Mouse (Mus musculus): ENCODE measurements around the gene Ccnd3. TPM values are rescaled to one million over a fixed set of nuclear protein-coding genes. Genes with fewer than 3 reads are reported as not detected.
A peak's percentile ranks its signal among the peaks of the same experiment; 100 is the strongest.

Gene Ccnd3
- polyA plus RNA-seq, 1 experiment: 89.1 TPM

DNA sequence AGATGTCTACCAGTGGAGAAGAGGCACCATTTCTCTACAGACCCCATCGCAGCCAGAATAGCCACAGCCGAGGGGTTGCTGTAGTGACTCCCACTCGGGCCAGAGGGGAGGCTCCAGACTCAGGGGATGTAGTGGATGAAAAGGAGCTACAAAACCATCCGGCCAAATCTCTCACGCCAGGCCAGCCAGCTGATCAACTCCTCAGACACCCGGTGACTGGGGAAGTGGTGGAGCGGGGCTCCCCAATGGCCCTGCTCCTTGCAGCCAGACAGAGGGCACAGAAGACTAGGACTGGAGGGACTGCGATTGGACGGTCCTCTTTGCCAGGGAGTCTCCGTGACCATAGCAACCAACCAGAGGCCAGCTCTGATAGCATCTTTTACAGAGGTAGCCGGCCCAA is 37.2 kb upstream of the Ccnd3 start:
- H3K4me3 ChIP-seq (ENCODE audit: insufficient read depth, low read length): no peak overlapping the region
- TF ChIP-seq CTCF (IDR thresholded peaks at IDR 0.05; ENCODE audit: low read depth, low read length): no peak
- no peak for TF ChIP-seq POLR2A (IDR thresholded peaks at IDR 0.05; ENCODE audit: borderline replicate concordance, low read depth, low read length)
- H3K27ac ChIP-seq (ENCODE audit: insufficient read depth, low read depth, low read length): no peak overlapping the region
- H3K4me1 ChIP-seq (ENCODE audit: control insufficient read depth, insufficient read depth, low read length): no peaks in the 10 kb centered on the region

DNA sequence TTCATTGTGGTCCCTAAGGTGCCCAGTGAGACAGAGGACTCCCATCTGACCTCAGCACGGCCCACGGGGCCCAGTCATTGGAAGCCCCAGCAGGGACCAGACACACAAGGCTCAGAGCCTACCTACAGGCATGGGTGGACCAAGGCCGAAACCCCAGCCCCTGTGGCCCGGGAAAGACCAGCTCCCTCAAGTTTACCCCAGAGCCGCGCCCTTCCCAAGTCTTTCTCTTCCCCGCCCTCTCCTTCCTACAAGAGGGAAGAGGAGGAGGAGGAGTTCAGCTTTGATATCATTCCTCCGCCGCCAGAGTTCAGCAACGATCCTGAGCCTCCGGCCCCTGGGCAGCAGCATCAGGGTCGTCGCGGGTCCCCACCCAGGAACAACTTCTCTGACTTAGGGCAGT is 36.8 kb upstream of the Ccnd3 start:
- H3K4me3 ChIP-seq (ENCODE audit: insufficient read depth, low read length): no peak overlapping the region
- no peak overlapping the region for H3K27ac ChIP-seq (ENCODE audit: insufficient read depth, low read depth, low read length)
- TF ChIP-seq POLR2A (IDR thresholded peaks at IDR 0.05; ENCODE audit: borderline replicate concordance, low read depth, low read length) (no peak), CTCF (IDR thresholded peaks at IDR 0.05; ENCODE audit: low read depth, low read length) (no peak)
- H3K4me1 ChIP-seq (ENCODE audit: control insufficient read depth, insufficient read depth, low read length): no peaks in the 10 kb centered on the region

DNA sequence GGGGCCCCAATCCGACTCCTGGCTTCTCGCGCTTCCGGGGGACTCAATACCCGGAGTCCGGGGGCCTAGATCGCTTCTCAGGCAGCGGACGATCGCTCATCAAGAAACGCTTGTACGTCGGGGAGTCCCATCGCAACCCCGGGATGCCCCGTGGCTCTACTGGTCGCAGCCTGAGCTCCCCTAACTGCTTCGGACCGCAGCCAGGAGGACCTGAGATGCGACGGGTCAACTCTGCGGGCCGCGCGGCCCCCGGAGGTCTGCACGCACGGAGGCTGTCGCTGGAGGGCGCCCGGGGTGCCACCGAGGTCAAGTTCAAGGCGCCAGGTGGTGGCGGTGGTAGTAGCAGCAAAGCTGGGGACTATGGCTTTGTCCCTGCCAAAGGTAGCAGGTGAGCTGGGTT is 36.4 kb upstream of the Ccnd3 start:
- Histone ChIP-seq H3K27ac (ENCODE audit: insufficient read depth, low read depth, low read length) (no peak overlapping the region), H3K4me1 (ENCODE audit: control insufficient read depth, insufficient read depth, low read length) (no peaks in the 10 kb centered on the region), H3K4me3 (ENCODE audit: insufficient read depth, low read length) (no peak overlapping the region)
- TF ChIP-seq CTCF (IDR thresholded peaks at IDR 0.05; ENCODE audit: low read depth, low read length): no peak

DNA sequence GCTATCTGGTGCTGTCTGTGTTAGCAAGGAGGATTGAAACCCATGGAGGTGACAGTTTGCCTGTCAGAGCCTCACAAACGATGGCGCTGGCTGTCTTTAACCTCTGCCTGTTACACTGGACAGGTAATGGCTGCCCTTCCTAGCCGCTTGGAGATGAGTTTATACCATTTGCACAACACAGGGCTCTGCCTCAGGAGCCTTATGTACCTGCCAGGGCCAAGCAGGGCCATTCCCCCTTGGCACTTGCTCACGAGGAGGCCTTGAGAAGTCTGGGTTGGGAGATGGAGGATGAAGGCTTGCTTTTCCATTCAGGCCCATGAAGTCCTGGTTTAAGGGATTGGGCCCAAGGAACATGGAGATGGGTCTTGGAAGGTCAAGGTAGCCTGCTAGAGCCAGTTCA is 35.2 kb upstream of the Ccnd3 start:
- H3K4me3 ChIP-seq (ENCODE audit: insufficient read depth, low read length): no peak overlapping the region
- no peaks in the 10 kb centered on the region for H3K4me1 ChIP-seq (ENCODE audit: control insufficient read depth, insufficient read depth, low read length)
- no peak overlapping the region for H3K27ac ChIP-seq (ENCODE audit: insufficient read depth, low read depth, low read length)
- no peak for TF ChIP-seq POLR2A (IDR thresholded peaks at IDR 0.05; ENCODE audit: borderline replicate concordance, low read depth, low read length)
- TF ChIP-seq CTCF (IDR thresholded peaks at IDR 0.05; ENCODE audit: low read depth, low read length): no peak

DNA sequence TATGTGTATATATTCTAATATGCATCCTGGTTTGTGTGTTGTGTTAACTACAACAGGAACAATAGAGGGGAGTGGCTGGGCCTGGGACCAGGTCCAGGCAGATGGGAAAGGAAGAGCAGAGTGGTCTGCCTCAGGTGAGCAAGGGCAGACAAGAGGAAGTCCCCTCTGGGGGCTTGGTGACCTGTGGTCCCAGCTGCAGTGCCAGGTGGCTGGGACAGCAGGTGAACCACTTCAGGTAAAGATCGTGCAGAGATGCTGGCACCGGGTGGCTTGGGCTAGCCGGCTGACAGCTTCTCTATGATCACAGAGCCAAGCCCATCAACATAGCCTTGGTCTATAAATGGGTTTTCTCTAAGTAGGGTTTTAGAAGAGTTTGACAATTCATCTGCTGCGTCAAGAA is 34.7 kb upstream of the Ccnd3 start:
- Histone ChIP-seq H3K4me3 (ENCODE audit: insufficient read depth, low read length) (no peak overlapping the region), H3K27ac (ENCODE audit: insufficient read depth, low read depth, low read length) (no peak overlapping the region), H3K4me1 (ENCODE audit: control insufficient read depth, insufficient read depth, low read length) (no peaks in the 10 kb centered on the region)
- TF ChIP-seq CTCF (IDR thresholded peaks at IDR 0.05; ENCODE audit: low read depth, low read length) (no peak), POLR2A (IDR thresholded peaks at IDR 0.05; ENCODE audit: borderline replicate concordance, low read depth, low read length) (no peak)

DNA sequence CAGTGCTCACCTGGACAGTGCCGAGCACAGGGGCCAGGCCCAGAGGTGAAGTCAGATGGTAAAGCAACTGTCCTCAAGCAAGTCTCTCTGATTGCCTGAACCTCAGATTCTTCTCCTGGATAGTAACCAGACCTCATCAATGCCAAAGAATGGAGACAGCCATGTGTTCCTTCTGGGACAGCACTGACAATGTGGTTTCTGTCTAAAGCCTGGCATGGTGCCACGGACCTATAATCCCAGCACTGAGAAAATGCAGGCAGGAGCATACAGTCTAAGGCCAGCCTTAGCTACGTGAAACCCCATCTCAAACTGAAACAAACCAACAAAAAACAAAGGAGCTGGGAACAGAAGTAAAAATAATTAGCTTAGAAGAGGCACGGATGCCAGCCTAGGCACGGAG is 34.2 kb upstream of the Ccnd3 start:
- Histone ChIP-seq H3K4me3 (ENCODE audit: insufficient read depth, low read length) (no peak overlapping the region), H3K4me1 (ENCODE audit: control insufficient read depth, insufficient read depth, low read length) (no peaks in the 10 kb centered on the region), H3K27ac (ENCODE audit: insufficient read depth, low read depth, low read length) (no peak overlapping the region)
- no peak for TF ChIP-seq CTCF (IDR thresholded peaks at IDR 0.05; ENCODE audit: low read depth, low read length)
- TF ChIP-seq POLR2A (IDR thresholded peaks at IDR 0.05; ENCODE audit: borderline replicate concordance, low read depth, low read length): no peak

DNA sequence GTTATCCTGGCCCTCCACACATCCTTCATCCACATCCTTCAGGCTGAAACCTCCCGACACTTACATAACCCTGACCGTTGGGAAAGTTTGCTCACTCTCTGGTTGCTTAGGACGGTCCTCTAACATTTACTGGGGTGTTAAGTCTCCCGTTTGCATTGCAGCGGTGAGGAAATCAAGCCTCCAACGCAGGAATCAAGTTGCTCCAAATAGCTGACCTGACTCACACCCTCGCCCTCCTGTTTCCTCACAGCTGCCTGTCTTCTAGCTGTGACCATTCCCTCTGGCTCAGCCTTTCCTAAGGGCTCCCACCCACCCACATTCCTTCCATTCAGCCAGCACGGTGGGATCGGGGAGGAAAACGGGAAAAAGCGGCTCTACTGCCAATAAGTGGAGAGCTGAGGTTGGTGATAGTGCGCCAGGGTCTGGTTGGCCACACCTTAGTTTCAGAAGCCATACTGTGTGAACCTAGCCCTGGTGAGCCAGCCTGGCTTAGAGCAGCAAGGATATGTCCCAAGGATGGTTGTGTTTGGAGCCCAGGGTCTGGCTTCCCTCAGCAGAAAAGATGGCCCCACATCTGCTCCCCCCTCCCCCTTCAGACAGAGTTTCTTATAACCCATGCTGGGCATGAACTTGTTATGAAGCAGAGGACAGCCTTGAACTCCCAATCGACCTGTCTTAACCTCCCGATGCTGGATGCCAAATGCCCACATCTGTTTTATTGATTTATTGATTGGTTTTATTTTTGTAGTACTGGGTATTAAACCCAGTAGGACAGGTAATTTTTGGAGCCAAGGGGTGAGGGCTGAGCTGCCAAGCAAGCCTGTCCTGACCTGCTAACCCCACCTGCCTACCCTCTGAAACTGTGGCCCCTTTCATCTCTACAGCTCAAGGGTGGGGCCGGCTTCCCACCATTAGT is 32.2 kb upstream of the Ccnd3 start:
- Histone ChIP-seq H3K27ac (ENCODE audit: insufficient read depth, low read depth, low read length) (no peak overlapping the region), H3K4me1 (ENCODE audit: control insufficient read depth, insufficient read depth, low read length) (no peaks in the 10 kb centered on the region), H3K4me3 (ENCODE audit: insufficient read depth, low read length) (no peak overlapping the region)
- TF ChIP-seq CTCF (IDR thresholded peaks at IDR 0.05; ENCODE audit: low read depth, low read length): no peak
- no peak for TF ChIP-seq POLR2A (IDR thresholded peaks at IDR 0.05; ENCODE audit: borderline replicate concordance, low read depth, low read length)

DNA sequence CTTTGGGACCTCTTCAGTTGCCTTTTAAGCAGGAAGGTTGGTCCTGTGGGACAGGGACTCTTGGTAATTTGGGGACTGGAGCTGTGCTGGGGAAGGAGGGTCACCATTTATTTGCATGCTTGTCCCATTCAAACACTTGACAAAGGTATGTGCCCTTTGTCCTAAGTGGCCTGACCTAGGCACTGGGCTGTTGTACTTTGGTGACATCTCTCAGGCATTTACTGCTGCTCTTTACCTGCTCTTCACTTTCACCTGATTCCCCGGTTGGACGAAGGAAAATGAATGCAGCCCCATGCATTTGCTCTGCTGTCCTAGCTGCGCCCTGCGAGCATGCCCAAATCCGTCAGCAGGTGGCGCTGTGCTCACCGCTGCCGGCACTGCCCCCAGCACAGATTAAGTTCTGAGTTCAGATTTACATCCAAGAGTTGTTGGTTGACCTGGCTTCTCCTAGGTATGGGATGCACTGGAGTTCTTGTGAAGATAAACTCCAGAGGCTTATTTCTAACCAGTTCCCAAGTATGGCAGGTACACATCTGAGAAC is 31.3 kb upstream of the Ccnd3 start:
- no peaks in the 10 kb centered on the region for H3K4me1 ChIP-seq (ENCODE audit: control insufficient read depth, insufficient read depth, low read length)

DNA sequence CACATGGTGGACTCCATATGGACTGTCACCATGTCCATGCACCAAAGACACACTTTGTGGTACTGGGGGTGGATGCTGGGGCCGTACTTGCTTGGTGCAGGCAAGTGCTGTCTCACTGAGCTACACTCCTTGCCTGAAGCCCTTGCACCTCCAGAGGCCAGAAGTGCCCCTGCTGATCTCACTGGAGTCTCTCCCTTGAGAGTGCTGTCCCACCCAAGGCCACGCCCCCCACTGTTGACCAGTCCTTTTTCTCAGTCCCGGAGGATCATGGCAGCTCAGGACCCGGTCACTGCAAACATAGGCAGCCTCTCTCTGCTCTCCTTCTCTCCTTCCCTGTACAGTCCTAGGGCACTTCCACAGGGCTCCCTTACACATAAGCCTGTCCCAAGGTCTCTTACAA is 30.6 kb upstream of the Ccnd3 start:
- TF ChIP-seq CTCF (IDR thresholded peaks at IDR 0.05; ENCODE audit: low read depth, low read length) (no peak), POLR2A (IDR thresholded peaks at IDR 0.05; ENCODE audit: borderline replicate concordance, low read depth, low read length) (no peak)
- Histone ChIP-seq H3K4me3 (ENCODE audit: insufficient read depth, low read length) (no peak overlapping the region), H3K27ac (ENCODE audit: insufficient read depth, low read depth, low read length) (no peak overlapping the region), H3K4me1 (ENCODE audit: control insufficient read depth, insufficient read depth, low read length) (no peaks in the 10 kb centered on the region)

More for the DNA sequence above, 31.3 kb upstream of the Ccnd3 start:
- Histone ChIP-seq H3K4me3 (ENCODE audit: insufficient read depth, low read length) (no peak overlapping the region), H3K27ac (ENCODE audit: insufficient read depth, low read depth, low read length) (no peak overlapping the region)
- TF ChIP-seq CTCF (IDR thresholded peaks at IDR 0.05; ENCODE audit: low read depth, low read length) (peak; percentile 82), POLR2A (IDR thresholded peaks at IDR 0.05; ENCODE audit: borderline replicate concordance, low read depth, low read length) (no peak)

DNA sequence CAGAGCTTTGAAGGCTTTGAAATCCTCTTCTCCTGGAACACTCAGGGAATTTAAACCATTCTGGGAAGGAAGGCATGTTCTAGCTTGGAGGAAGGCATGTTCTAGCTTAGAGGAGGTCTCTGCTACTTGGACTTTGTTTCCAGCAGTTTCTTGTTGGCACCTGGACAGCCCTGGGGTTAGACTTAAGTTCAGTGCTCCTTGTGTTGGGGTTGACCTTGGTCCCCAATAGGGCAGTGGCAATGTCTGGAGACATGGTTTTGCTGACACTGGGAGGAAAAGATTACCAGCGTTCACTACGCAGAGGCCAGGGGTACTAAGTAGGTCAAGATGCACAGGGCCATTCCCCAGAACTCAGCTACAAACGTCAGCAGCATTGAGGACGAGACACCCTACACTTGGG is 29.7 kb upstream of the Ccnd3 start:
- no peak overlapping the region for H3K4me3 ChIP-seq (ENCODE audit: insufficient read depth, low read length)
- TF ChIP-seq CTCF (IDR thresholded peaks at IDR 0.05; ENCODE audit: low read depth, low read length) (no peak), POLR2A (IDR thresholded peaks at IDR 0.05; ENCODE audit: borderline replicate concordance, low read depth, low read length) (no peak)

More for the DNA sequence above, 29.7 kb upstream of the Ccnd3 start:
- Histone ChIP-seq H3K27ac (ENCODE audit: insufficient read depth, low read depth, low read length) (no peak overlapping the region), H3K4me1 (ENCODE audit: control insufficient read depth, insufficient read depth, low read length) (no peaks in the 10 kb centered on the region)
